Mouse (Mus musculus) lung, embryonic 15.5 days (tissue): ENCODE measurements around the gene Akt1s1. TPM values are rescaled to one million over a fixed set of nuclear protein-coding genes. Genes with fewer than 3 reads are reported as not detected.

Experiments used
- ATAC-seq: fragments of 200-750 bp; cut with Nextera tagmentation; 2 replicates; pipeline ENCODE4 v1.8.0; 2017; ENCODE audit warnings: moderate number of reproducible peaks, borderline replicate concordance; ENCODE audit not compliant: low FRiP score, low TSS enrichment; ENCODE audit errors: extremely low read depth
- H3K27ac ChIP-seq: fragments of 300-500 bp; sonication (generic); 2 replicates; pipeline ENCODE4 v1.5.1; 2015; ENCODE audit warnings: moderate library complexity, mild to moderate bottlenecking, inconsistent platforms
- H3K27me3 ChIP-seq: fragments of 300-500 bp; sonication (generic); 2 replicates; pipeline ENCODE4 v1.6.1; 2015; ENCODE audit warnings: inconsistent platforms
- H3K36me3 ChIP-seq: fragments of 300-500 bp; sonication (generic); 2 replicates; pipeline ENCODE4 v1.6.1; 2015; ENCODE audit warnings: inconsistent platforms
- H3K4me1 ChIP-seq: fragments of 300-500 bp; sonication (generic); 2 replicates; pipeline ENCODE4 v1.6.1; 2015; ENCODE audit warnings: inconsistent platforms
- H3K4me2 ChIP-seq: fragments of 300-500 bp; sonication (generic); 2 replicates; pipeline ENCODE4 v1.6.1; 2015; ENCODE audit warnings: inconsistent platforms, mild to moderate bottlenecking, moderate library complexity
- H3K4me3 ChIP-seq: fragments of 300-500 bp; sonication (generic); 2 replicates; pipeline ENCODE4 v1.5.1; 2015; ENCODE audit warnings: mild to moderate bottlenecking, inconsistent platforms
- H3K9ac ChIP-seq: fragments of 300-500 bp; sonication (generic); 2 replicates; pipeline ENCODE4 v1.6.1; 2015; ENCODE audit warnings: inconsistent platforms
- H3K9me3 ChIP-seq: fragments of 300-500 bp; sonication (generic); 2 replicates; pipeline ENCODE4 v1.6.1; 2016; ENCODE audit warnings: inconsistent platforms
- WGBS: fragments of 180-500 bp; shearing (Covaris S2); methylation state at CpG from one replicate; pipeline ENCODE4 v1.1.7; 2015; 5-methylcytosine and 5-hydroxymethylcytosine counted together
- polyA plus RNA-seq: library from polyadenylated mRNA; unstranded; fragments of >200 nt; fragmentation: Nextera tagmentation; extraction: Ambion mirVana; gene quantifications from 2 replicates; pipeline ENCODE4 v1.2.1, GENCODE M21; 2015

The Akt1s1 gene
- polyA plus RNA-seq, 1 experiment from 2014 or later = 111 TPM

DNA sequence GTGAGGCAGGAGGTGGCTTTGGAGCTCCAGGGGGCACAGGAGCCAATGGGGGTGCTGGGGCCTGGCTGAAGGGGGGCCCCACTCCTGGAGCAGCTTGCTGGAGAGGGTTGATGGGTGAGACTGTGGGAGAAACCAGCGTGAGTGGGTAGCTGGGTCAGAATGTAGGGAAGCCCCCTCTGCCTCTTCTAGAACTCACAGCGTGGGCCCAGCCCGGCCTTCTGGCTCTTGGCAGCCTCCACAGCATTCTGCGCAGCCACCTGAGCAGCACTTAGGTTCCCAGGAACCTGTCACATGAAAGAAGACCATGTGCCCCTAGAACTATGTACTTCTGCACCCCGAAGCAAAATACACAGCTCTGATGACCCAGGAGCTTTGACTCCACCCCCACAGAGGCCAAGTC, 35.8 kb downstream of the Akt1s1 start:
- no peak overlapping the region for H3K9ac ChIP-seq
- peaks cover 69% of the 10 kb centered on the region for H3K36me3 ChIP-seq
- H3K27ac ChIP-seq = no peak overlapping the region
- no peaks in the 10 kb centered on the region for H3K27me3 ChIP-seq
- H3K4me3 ChIP-seq = no peak overlapping the region
- no peak for ATAC-seq
- 0 out of 2 replicates have a peak, but pooled peaks cover 6% of the 10 kb centered on the region for H3K4me1 ChIP-seq
- 92% methylated on average over 5 of the region's 5 CpGs for WGBS
- no peaks in the 10 kb centered on the region for H3K9me3 ChIP-seq
- H3K4me2 ChIP-seq = no peak overlapping the region

DNA sequence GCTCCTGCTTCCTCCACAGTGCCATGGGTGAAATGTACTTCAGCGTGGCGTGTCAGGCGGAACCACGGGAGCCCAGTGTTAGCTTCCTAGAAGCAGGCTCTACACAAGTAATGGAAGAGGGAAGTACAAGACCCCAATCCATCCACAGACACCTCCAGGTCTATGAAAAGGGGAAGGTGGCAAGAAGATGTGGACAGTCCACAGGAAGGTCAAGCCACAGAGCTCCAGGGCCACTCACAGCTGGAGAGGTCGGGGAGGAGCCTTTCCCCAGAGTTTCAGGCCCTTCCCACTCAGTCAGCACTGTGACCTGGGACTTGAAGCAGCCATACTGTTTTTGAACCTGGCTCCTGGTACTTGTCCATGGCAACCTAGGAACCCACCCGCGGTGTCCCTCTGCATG, 38.2 kb downstream of the Akt1s1 start:
- Histone ChIP-seq H3K4me1 (peaks cover 23% of the 10 kb centered on the region), H3K36me3 (peaks cover 50% of the 10 kb centered on the region), H3K9ac (no peak overlapping the region), H3K9me3 (no peaks in the 10 kb centered on the region), H3K27ac (no peak overlapping the region), H3K4me2 (no peak overlapping the region), H3K27me3 (no peaks in the 10 kb centered on the region), H3K4me3 (no peak overlapping the region)
- 86% methylated on average over 7 of the region's 7 CpGs for WGBS
- ATAC-seq = no peak

DNA sequence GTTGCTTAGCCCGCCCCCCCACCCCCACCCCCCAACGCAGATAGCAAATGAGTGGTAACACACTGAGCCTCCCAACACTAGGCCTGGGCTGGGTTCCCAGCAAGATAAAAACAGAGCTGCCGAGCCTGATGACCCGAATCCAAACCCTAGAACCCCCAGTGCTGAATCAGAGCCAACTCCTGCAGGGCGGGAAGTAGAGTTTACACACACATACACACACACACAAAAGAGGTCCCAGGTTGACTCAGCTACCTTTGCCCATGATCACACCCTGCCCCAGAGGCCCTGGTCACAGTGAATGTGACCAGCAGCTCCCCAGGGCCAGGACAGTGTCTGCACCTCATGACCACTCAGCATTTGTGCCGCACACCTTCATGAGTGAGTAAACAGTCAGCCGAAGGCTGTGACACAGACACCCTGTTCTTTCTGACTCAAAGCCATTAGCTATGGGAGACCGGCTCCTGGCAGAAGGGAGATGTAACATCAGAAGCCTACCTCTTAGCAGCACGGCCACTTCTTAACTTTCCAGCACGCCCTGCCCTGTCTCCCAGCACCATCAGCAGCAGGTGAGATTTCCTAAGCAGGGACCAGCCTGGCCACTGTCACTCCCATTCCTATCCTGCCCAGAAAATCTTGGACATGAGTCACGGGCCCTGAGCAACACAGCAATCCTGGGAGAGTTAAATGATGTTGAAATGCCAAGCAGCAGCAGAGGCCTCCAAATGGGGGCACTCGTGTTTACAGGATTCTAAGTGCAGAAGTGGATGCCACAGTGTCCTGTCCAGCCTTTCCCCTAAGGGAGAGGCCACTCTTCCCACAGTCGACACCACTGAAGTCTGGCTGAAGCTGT, 39.7 kb downstream of the Akt1s1 start:
- H3K27ac ChIP-seq = no peak overlapping the region
- H3K9me3 ChIP-seq = no peaks in the 10 kb centered on the region
- peaks cover 35% of the 10 kb centered on the region for H3K36me3 ChIP-seq
- WGBS = 75% methylated on average over 13 of the region's 13 CpGs
- no peak overlapping the region for H3K4me2 ChIP-seq
- no peak overlapping the region for H3K9ac ChIP-seq
- peaks cover 28% of the 10 kb centered on the region for H3K4me1 ChIP-seq
- H3K27me3 ChIP-seq = no peaks in the 10 kb centered on the region
- H3K4me3 ChIP-seq = no peak overlapping the region
- ATAC-seq = no peak

DNA sequence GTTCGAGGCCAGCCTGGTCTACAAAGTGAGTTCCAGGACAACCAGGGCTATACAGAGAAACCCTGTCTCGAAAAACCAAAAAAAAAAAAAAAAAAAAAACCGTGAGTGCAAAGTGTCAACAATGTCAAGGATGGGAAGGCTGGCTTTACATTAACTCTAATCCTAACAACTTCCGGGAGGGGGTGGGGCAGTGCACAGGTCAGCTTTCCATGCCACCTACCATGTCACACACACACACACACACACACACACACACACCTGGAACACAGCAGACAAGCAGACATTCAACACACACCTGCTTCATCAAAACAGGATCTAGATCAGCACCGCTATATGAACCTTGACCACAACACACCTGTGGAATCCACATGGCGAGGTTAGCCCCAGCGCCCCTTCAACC, 41.4 kb downstream of the Akt1s1 start:
- H3K4me2 ChIP-seq = peak overlapping the region; percentile 87; the same call in 1 of the 2 replicates
- ATAC-seq = no peak
- peaks cover 42% of the 10 kb centered on the region for H3K4me1 ChIP-seq
- H3K9ac ChIP-seq = no peak overlapping the region
- H3K36me3 ChIP-seq = peaks cover 23% of the 10 kb centered on the region; the same call in 1 of the 2 replicates
- H3K4me3 ChIP-seq = peak overlapping the region; percentile 86; the same call in 1 of the 2 replicates
- no peak overlapping the region for H3K27ac ChIP-seq
- H3K9me3 ChIP-seq = no peaks in the 10 kb centered on the region
- no peaks in the 10 kb centered on the region for H3K27me3 ChIP-seq
- WGBS = 77% methylated on average over 6 of the region's 7 CpGs

DNA sequence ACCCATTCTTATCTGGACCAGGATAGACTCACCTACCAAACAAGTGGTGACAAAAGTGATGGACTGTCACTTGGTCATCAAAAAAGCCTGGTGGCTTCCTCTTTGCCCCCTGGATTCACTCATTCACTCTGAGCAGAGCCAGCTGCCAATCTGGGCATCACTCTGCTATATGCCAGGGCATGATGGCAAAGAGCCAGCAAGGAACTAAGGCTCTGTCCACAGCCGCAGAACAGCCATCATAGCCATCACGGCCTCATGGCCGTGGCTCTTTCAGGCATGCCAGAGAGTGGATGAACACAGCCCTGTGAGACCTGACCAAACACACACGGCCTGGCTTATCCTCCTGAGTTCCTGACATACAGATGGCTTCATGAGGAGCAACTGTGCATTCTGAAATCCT, 41.9 kb downstream of the Akt1s1 start:
- 82% methylated on average over 4 of the region's 4 CpGs for WGBS
- H3K4me2 ChIP-seq = peak overlapping the region; percentile 87
- H3K4me1 ChIP-seq = peaks cover 46% of the 10 kb centered on the region
- no peaks in the 10 kb centered on the region for H3K9me3 ChIP-seq
- no peaks in the 10 kb centered on the region for H3K27me3 ChIP-seq
- H3K4me3 ChIP-seq = peak overlapping the region; percentile 86
- H3K9ac ChIP-seq = no peak overlapping the region
- no peak for ATAC-seq
- H3K36me3 ChIP-seq = peaks cover 21% of the 10 kb centered on the region; the same call in 1 of the 2 replicates
- no peak overlapping the region for H3K27ac ChIP-seq

DNA sequence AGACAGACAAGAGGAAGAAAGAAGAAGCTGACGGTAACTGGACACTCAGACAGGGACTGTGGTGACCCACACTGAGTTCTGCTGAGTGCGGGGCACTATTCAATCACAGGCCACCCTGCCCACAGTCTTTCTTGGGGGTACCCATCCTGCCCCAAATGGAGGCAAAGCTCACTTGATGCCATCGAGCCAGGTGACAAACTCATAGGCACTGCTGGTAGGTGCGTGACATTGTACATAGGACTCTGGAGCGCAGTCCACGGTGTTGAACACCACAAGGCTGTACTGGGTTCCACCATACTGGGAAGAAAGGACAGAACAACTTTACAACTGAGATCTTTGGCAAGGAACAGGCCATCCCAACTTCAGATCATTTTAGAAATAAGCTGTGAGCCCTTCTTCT, 42.8 kb downstream of the Akt1s1 start:
- no peak for ATAC-seq
- Histone ChIP-seq H3K9ac (peak overlapping the region; percentile 87), H3K9me3 (no peaks in the 10 kb centered on the region), H3K27ac (peak overlapping the region; percentile 96; the same call in 1 of the 2 replicates), H3K4me1 (peaks cover 49% of the 10 kb centered on the region), H3K36me3 (peaks cover 14% of the 10 kb centered on the region; the same call in 1 of the 2 replicates), H3K4me2 (peak overlapping the region; percentile 87), H3K27me3 (no peaks in the 10 kb centered on the region), H3K4me3 (peak overlapping the region; percentile 86)
- 19% methylated on average over 6 of the region's 6 CpGs for WGBS

DNA sequence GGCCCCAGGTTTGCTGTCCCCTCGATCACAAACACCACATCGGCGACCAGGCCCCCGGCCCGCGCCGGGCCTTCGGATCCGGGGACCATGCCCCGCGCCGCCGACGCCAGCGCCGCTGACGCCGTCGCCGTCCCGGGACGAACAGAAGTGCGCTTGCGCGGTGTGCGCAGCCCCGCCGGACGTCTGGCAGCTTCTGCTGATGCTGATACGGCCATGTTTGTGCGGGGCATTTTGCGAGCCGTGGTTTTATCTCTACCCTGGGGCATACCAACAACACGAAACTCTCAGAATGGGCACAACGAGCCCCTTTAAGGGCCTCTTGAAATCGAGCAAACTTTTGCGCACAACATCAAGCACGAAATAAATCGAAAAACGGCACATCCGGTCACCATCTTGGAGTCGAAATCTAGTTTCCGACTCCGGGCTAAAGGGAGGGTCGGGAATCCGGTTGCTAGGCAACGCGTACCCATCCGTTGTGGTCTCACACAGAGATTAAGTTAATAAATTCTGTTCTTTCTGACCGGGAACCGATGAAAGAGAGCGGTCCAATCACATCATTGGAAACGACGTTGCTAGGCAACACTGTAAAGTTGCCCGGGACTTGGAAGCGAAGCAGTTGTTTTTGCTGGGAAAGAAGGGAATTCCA, 43.6 kb downstream of the Akt1s1 start, which contains the start of gene Med25:
Med25 (minus strand) TSS at position 437 of the 646 bp plus-strand sequence.
- H3K4me1 ChIP-seq = peaks cover 56% of the 10 kb centered on the region
- WGBS = under 1% methylated on average over 56 of the region's 56 CpGs
- peak within 1 kb of the TSS; percentile 87 for H3K9ac ChIP-seq
- H3K27me3 ChIP-seq = no peaks in the 10 kb centered on the region
- H3K36me3 ChIP-seq = peaks cover 14% of the 10 kb centered on the region; the same call in 1 of the 2 replicates
- H3K4me3 ChIP-seq = peak within 1 kb of the TSS; percentile 86
- peak; percentile 82 for ATAC-seq
- H3K9me3 ChIP-seq = no peaks in the 10 kb centered on the region
- peak within 1 kb of the TSS; percentile 87 for H3K4me2 ChIP-seq
- peak within 1 kb of the TSS; percentile 96 for H3K27ac ChIP-seq

DNA sequence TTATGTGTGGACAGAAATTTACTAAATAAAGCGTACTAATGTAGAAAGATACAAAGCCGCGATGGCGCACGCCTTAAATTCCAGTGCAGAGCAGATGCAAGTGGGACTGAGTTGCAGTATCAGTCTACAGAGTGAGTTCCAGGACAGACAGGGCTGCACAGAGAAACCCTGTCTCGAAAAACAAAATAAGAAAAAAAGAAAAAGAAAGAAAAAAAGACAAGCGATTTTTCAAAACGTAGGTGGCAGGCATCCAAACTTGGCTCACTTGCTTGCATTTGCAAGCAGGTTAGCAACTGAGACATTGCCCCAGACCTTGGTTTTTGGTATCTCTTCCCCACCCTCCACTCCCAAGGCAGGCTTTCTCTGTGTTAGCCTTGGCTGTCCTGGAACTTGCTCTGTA, 44.4 kb downstream of the Akt1s1 start:
- peaks cover 56% of the 10 kb centered on the region for H3K4me1 ChIP-seq
- H3K27me3 ChIP-seq = no peaks in the 10 kb centered on the region
- WGBS = 6% methylated on average over 8 of the region's 8 CpGs
- H3K9me3 ChIP-seq = no peaks in the 10 kb centered on the region
- peak overlapping the region; percentile 94 for H3K27ac ChIP-seq
- peak overlapping the region; percentile 15; the same call in 1 of the 2 replicates for H3K9ac ChIP-seq
- H3K4me2 ChIP-seq = peak overlapping the region; percentile 87
- H3K36me3 ChIP-seq = peaks cover 14% of the 10 kb centered on the region; the same call in 1 of the 2 replicates
- no peak for ATAC-seq
- H3K4me3 ChIP-seq = peak overlapping the region; percentile 86

DNA sequence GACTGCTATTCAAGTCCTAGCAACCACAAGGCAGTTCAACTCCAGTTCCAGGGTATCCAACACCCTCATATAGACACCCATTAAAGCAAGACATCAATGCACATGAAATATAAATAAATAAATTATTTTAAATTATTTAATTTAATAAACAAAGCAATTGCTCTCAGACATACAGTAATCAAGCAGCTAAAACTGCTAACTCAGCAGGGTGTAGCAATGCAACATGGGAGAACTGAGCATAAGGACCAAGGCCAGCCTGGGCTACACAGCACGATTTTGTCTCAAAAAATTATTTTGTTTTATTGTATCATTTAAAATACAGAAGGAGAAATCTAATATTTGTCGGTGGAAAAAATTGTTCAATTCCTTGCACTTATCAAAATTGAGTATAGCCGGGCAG, 45.4 kb downstream of the Akt1s1 start:
- peaks cover 10% of the 10 kb centered on the region; the same call in 1 of the 2 replicates for H3K36me3 ChIP-seq
- peaks cover 57% of the 10 kb centered on the region for H3K4me1 ChIP-seq
- H3K9me3 ChIP-seq = no peaks in the 10 kb centered on the region
- 93% methylated on average over 3 of the region's 3 CpGs for WGBS
- no peaks in the 10 kb centered on the region for H3K27me3 ChIP-seq
- H3K4me2 ChIP-seq = no peak overlapping the region
- H3K27ac ChIP-seq = peak overlapping the region; percentile 94; the same call in 1 of the 2 replicates
- ATAC-seq = no peak
- no peak overlapping the region for H3K4me3 ChIP-seq
- no peak overlapping the region for H3K9ac ChIP-seq

DNA sequence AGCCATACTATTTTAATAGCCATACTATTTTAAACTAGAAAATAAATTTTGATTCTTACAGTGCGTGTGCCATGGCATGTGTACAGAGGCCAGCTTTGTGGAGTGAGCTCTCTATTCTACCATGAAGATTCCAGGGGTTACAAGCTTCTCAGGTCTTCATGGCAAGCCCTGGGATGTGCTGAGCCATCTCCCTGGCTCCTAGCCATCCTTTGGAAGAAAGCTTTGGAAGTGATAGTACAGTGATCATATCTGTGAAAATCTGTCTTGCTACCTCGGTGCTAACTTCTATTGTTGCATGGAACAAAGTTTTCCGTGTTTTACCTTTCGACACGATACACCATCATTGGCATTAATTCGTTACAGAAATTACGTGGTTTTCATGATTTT, 46.4 kb downstream of the Akt1s1 start:
- no peak for ATAC-seq
- 67% methylated on average over 7 of the region's 7 CpGs for WGBS

DNA sequence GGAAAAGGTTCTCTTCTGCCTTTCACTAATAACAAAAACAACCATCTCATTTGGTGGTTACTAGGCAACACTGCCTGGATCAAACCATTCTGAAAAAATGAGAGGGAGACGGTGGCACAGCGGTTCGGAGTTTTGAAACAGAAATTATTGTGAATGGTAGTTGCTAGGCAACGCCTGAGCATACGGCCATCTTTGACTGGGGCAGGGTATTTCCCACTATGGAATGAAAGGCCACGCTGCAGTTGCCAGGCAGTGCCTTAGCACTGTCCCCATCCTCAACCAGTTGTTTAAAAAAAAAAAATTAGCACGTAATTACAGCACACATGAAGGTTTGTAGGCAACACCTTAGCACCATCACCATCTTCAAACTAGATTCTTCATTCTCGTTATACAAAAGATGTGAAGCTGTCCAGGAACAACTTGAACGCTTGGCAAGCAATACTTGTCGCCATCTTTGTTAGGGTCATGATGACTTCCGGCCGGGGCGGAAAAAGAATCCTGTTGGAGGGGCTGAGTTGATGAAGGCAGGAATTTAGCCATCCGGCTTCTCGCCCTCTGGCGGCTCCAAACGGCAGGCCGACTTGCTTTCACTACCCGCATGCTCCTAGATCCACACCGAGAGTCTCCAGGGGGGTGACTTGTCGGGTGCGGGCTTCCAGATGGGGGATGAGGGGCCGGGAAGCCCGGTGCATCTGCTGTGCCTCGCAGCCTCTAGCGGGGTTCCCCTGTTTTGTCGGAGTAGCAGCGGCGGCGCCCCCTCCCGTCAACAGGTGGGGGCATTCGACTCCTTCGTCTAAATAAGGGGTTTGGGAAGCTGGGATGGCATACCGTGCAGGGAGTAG, 47.0 kb downstream of the Akt1s1 start, which contains the start of gene Fuz:
Fuz (plus strand) TSS at position 487 of the 842 bp plus-strand sequence.
- peak within 1 kb of the TSS; percentile 72 for H3K9ac ChIP-seq
- no peaks in the 10 kb centered on the region for H3K9me3 ChIP-seq
- peak within 1 kb of the TSS; percentile 86 for H3K27ac ChIP-seq
- peak; percentile 40; the same call in 1 of the 2 replicates for ATAC-seq
- peak within 1 kb of the TSS; percentile 70 for H3K4me2 ChIP-seq
- peaks cover 21% of the 10 kb centered on the region; the same call in 1 of the 2 replicates for H3K36me3 ChIP-seq
- H3K4me3 ChIP-seq = peak within 1 kb of the TSS; percentile 68
- peaks cover 51% of the 10 kb centered on the region for H3K4me1 ChIP-seq
- no peaks in the 10 kb centered on the region for H3K27me3 ChIP-seq
- WGBS = under 1% methylated on average over 34 of the region's 34 CpGs

More for the DNA sequence above, 46.4 kb downstream of the Akt1s1 start:
- no peaks in the 10 kb centered on the region for H3K27me3 ChIP-seq
- no peaks in the 10 kb centered on the region for H3K9me3 ChIP-seq
- peak overlapping the region; percentile 68 for H3K4me3 ChIP-seq
- peak overlapping the region; percentile 86; the same call in 1 of the 2 replicates for H3K27ac ChIP-seq
- H3K36me3 ChIP-seq = peaks cover 18% of the 10 kb centered on the region; the same call in 1 of the 2 replicates
- H3K4me1 ChIP-seq = peaks cover 56% of the 10 kb centered on the region
- no peak overlapping the region for H3K9ac ChIP-seq
- H3K4me2 ChIP-seq = peak overlapping the region; percentile 70
